Mouse (Mus musculus) megakaryocyte-erythroid progenitor cell, adult 5 weeks (primary cell): ENCODE measurements around the gene Scn2b. TPM values are rescaled to one million over a fixed set of nuclear protein-coding genes. Genes with fewer than 3 reads are reported as not detected.

Source experiments
- polyA plus RNA-seq: library from polyadenylated mRNA; stranded (reverse); fragments of >175 nt; gene quantifications from 2 replicates; pipeline ENCODE4 v1.2.3, GENCODE M21; 2012

Scn2b gene
- polyA plus RNA-seq: 0.03 TPM in 1 of 2 replicates, not detected in the other

DNA sequence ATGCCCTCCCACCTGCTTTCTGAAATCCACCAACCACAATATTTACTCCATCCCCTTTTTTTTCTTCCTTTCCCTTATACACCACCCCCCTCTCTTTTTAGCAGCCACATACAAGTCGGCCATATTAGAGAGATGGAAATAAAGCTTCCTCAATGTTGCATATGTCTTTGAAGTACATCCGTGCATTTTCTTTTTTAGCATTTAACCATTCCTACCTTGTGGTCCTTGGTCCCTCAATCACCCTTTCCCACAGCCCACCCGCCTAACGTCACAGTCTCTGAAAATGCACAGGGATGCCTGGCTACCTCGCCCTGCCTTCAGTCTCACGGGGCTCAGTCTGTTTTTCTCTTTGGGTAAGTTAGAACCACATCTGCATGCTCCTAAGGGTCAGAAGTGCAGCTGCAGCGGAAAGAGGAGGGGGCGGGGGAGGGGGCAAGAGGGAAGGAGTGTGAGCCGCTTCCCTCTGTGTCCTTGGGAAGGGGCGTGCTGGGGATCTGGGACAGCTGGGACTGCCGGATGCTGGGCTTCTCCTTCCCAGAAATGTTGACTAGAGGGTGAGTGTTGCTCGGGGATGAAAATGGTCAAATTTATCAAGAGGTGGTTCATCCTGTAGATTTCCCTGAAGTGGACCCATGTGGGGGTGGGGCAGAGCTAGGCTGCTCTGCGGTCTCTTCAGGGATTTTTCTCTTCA is at the start of gene Scn2b:
Scn2b (plus strand) TSS at position 42 of the 691 bp plus-strand sequence.

DNA sequence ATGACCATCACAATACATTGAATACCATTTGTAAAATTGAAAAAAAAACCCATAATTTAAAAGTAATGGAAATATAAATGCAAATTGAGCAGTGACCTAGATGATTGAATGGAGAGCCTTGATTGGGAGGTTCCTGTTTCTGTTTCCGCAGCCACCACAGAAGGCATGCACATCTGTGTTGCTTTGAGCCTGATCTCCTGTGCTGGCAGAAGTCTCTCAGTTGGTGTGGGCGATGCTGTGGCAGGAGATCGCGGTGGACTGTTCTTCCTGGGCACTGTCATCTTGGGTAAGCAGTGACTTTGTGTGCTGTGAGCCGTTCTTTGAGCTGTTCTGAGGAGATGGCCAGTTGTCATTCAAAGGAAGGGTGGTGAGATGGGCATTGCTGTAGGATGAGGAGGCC is 38.6 kb upstream of the Scn2b start, which contains the start of gene Jaml:
Jaml (plus strand) TSS at position 173 of the 400 bp plus-strand sequence.

DNA sequence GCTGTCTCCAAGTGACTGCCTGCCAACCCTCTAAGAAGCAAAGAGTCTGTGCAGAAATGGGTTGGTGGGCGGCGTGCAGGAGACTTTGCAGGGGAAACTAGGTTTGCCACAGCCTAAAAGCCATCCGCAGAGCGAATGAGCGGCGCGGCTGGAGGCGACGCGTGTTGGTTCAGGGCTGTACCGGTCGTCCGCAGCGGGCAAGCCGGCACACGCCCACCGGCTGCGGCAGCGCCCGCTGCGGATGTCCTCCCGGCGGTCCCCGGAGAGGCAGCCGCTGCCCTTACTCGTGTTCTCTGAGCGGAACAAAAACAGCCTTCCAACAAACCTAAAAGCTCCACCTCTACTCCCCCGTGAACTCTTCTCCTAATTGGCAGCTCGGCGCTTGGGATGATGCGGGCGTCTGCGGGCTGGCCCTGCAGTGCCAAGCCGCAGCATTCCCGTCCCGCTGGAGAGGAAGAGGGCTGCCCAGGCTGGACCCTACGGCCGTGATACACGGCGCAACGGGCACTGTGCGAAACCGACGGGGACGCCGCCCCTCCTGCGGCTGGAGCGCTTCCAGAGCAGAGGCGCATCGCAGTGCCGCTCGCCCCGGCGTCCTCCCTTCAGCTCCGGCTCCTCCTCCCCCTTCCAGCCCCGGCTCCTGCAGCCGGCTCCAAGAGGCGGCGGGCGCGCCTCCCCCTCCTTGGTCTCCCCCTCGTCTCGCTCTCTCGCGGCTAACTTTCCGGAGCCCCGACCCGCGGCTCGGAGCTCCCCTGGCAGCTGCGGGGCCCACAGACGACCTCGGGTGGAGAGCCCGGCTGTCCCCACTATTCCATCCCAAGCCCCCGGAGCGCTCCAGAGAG is 20.8 kb downstream of the Scn2b start, which contains the start of gene Scn4b:
Scn4b (plus strand) TSS at position 205 of the 842 bp plus-strand sequence.

Other genes starting within 250 kb of the Scn2b start
- 8.5 and 17.3 TPM in 2 replicates for gene Kmt2a, start 236.5 kb upstream of the Scn2b start, polyA plus RNA-seq
- 27.7 and 32.7 TPM in 2 replicates for gene Atp5l, start 197.0 kb upstream of the Scn2b start, polyA plus RNA-seq
- gene Ube4a, start 152.2 kb upstream of the Scn2b start, polyA plus RNA-seq: 2.0 and 2.1 TPM in 2 replicates
- gene Cd3g, start 137.4 kb upstream of the Scn2b start, polyA plus RNA-seq: 0.15 and 0.35 TPM in 2 replicates
- 0.04 TPM in 1 of 2 replicates, not detected in the other for gene Cd3d, start 136.0 kb upstream of the Scn2b start, polyA plus RNA-seq
- gene Cd3e, start 108.2 kb upstream of the Scn2b start, polyA plus RNA-seq: 0.33 and 0.57 TPM in 2 replicates
- not detected in 2 replicates for gene Mpzl2, start 78.0 kb upstream of the Scn2b start, polyA plus RNA-seq
- gene Mpzl3, start 62.6 kb upstream of the Scn2b start, polyA plus RNA-seq: 0.02 TPM in 1 of 2 replicates, not detected in the other
- 0.32 and 0.36 TPM in 2 replicates for gene Jaml, start 38.6 kb upstream of the Scn2b start, polyA plus RNA-seq
- gene Scn4b, start 20.6 kb downstream of the Scn2b start, polyA plus RNA-seq: 0.30 and 0.33 TPM in 2 replicates
- 0.04 and 0.14 TPM in 2 replicates for gene BC049352, start 64.2 kb downstream of the Scn2b start, polyA plus RNA-seq
- not detected in 2 replicates for gene Tmprss4, start 86.3 kb downstream of the Scn2b start, polyA plus RNA-seq
- 1.6 and 2.2 TPM in 2 replicates for gene Il10ra, start 151.4 kb downstream of the Scn2b start, polyA plus RNA-seq
- gene Tmprss13, start 201.3 kb downstream of the Scn2b start, polyA plus RNA-seq: 0.03 TPM in 1 of 2 replicates, not detected in the other